Mouse (Mus musculus) G1E-ER4 (cell line): Measurements from ENCODE around the gene Vwa5a. TPM values are rescaled to one million over a fixed set of nuclear protein-coding genes. Genes with fewer than 3 reads are reported as not detected.

Source experiments
- GATA1 ChIP-seq: IDR thresholded peaks from one replicate; pipeline ENCODE4 v1.8.0; 2012; ENCODE audit warnings: low read length, inconsistent platforms
- polyA plus RNA-seq: library from polyadenylated mRNA; stranded (reverse); fragments of >175 nt; gene quantifications from 2 replicates; pipeline ENCODE4 v1.2.3, GENCODE M21; 2012

Gene Vwa5a
- 0.40 and 0.56 TPM in 2 replicates for polyA plus RNA-seq

DNA sequence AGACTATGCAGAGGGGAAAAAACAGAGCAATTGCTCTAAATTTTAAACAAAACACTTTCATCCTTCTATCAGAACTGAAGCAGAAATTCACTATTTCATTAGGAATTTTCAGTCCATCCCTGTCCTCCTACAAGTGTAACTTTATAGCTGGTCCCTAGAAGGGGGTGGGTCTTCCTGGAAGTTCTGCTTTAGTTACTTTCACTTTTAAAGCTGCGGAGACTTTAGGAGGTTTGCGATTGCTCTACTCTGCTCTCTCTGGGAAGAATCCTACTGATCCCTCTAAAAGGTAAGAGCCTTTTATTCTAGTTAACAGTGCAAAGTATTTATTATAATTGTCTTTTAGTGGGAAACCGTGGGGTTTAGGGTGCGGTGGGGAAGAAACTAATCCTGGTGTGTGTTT, at the start of gene Vwa5a:
Vwa5a (plus strand) TSS at position 167 of the 400 bp plus-strand sequence.
- TF ChIP-seq GATA1 = no peak

GRCm38 (mm10) chr9:38672887-38673286, 45.2 kb upstream of the Vwa5a start:
- TF ChIP-seq GATA1 = peak; percentile 51

GRCm38 (mm10) chr9:38674501-38674900, 43.6 kb upstream of the Vwa5a start, which contains the start of gene Olfr918:
Olfr918 (minus strand) TSS chr9:38674601.
- TF ChIP-seq GATA1 = no peak

DNA sequence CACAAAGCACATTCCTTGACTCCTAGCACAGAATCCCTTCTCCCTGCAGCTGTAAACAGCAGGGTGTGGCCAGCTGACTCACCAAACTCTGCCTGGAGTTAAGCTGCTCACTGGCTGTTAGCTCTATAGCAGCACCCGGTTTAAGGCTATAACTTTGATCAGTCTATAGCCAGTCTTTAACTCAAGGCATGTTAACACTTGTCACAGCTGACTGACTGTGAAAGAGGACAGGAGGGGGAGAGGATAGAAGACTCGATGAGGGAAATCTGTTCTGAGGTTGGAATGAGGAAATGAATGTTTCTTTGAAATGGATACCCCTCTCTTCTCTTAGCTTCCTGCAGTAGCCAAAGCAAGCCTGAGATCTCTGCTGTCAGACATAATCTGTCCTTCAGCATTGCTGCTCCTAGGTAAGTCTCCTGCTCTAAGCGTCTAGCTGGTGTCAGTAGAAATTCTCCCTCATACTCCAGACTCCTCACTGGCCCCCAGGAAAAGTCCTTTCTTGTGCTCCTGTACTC, 916 bp downstream of the Vwa5a start:
- TF ChIP-seq GATA1 = no peak

DNA sequence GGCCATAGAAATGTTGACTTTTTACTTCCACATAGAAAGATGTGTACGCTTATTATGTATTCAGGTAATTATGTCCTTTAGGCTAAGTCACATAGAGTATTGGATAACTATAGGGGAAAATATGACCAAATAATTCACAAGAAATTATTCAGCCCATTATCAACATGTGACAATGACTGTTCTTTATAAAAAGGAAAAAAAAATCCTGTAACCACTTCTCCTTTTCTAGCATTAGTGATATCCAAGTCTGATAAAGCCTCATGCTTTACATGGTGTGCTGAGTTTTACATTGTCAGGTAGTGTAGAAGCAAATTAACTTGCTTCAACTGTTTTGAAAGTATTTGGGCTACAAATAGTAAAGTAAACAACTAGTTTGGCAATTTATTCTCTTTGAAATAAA, 6.0 kb downstream of the Vwa5a start:
- no peak for TF ChIP-seq GATA1

- TF ChIP-seq GATA1 = no peak
Observed at GRCm38 (mm10) chr9:38728218-38728617, 10.2 kb downstream of the Vwa5a start.

DNA sequence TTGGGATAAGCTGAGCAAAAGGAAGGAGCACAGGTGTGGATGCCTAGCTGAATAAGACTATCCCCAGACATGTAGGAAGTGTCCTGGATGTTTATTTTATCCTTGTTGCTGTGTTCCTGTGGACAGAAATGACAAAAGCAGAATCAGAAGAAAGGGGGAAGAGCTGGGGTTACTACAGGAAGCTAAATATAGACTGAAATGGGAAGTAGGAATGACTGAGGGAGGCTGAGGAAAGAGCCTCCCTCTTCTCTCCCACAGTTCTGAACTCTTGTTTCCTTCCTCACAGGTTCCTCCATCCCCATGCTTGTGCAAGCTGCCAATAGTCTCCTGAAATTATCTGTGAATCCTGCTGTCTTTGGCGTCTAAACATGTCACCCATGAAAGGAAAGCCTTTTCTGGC, 23.3 kb downstream of the Vwa5a start:
- TF ChIP-seq GATA1 = no peak

DNA sequence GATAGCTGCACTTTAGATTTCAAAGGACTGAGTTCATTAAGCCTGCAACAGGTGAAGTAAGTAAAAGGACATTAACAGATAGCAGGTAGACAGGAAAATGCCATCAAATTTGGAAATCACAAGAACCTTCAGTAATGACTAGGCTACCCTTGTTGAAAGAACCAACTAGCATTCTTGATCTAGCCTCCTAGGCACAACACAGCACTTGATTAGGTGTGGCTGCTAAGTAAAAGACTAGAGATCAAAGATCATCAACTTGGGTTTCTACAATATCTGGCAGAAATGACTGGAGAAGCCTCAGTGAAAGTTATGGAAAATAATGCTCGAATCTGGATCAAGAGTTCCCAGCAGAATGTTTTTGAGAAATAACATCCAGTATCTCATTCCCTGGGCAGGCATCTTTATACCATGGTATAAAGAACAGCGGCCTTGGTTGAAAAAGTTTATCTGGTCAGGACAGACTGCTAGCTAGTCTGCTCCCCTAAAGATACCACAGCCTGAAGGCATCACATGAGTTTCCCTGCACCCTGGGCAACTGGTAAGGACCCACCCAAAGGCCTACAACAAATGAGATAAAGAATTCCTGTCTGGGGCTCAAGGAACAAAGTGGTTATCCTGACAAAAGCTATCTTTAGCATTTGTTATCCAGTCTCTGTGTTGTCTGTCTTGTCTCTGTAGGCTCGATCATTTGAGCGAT, 26.7 kb downstream of the Vwa5a start:
- peak; percentile 15 for TF ChIP-seq GATA1

DNA sequence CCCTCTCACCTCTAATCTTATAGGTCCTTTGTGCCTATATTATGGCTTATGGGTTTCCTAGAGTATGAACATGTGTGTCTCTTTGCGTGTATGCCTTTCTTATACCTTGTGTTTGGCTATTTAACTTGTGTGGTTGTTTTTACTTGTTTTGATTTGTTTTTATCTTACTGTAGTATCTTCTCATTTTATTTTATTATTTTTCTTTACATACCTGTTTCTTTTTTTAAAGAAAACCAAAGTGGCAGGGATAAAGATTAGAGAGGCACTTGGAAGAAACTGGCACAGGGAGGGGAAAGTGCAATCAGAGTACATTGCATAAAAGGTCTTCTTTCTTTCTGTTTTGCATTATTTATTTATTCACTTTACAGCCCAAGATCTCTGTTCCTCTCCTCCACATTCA, 33.9 kb downstream of the Vwa5a start, which contains the start of gene Olfr920:
Olfr920 (plus strand) TSS at position 301 of the 400 bp plus-strand sequence.
- no peak for TF ChIP-seq GATA1

GRCm38 (mm10) chr9:38772768-38773167, 54.7 kb downstream of the Vwa5a start, which contains the start of gene Olfr921:
Olfr921 (plus strand) TSS chr9:38773068.
- TF ChIP-seq GATA1 = no peak

DNA sequence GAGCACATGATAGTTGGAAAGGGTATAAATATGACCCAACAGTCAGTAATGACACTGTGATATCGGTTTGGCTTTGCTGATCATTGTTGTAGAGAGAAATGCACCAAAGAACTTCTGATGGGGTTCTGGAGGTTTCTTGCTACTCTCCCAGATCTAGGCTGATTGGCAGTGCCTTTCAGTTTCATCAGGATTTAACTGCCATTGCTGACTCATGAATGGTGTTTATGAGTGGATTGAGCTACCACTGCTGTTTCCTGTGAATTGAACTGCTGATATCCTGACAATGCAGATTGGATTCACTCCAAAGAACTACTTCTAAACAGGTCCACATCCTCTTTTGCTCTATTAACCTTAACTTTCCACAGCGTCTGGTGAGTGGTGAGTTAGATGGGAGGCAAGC, 74.6 kb downstream of the Vwa5a start:
- TF ChIP-seq GATA1 = no peak

Other genes with a start within 250 kb of the Vwa5a start
- gene Olfr905, start 247.2 kb upstream of the Vwa5a start, polyA plus RNA-seq = not detected in 2 replicates
- gene Olfr906, start 231.2 kb upstream of the Vwa5a start, polyA plus RNA-seq = not detected in 2 replicates
- 0.06 TPM in 1 of 2 replicates, not detected in the other for gene Olfr907, start 222.5 kb upstream of the Vwa5a start, polyA plus RNA-seq
- gene Olfr911-ps1, start 196.7 kb upstream of the Vwa5a start, polyA plus RNA-seq = not detected in 2 replicates
- gene Olfr910, start 180.4 kb upstream of the Vwa5a start, polyA plus RNA-seq = not detected in 2 replicates
- not detected in 2 replicates for gene Olfr912, start 138.1 kb upstream of the Vwa5a start, polyA plus RNA-seq
- gene Olfr913, start 125.5 kb upstream of the Vwa5a start, polyA plus RNA-seq = not detected in 2 replicates
- not detected in 2 replicates for gene Olfr914, start 113.2 kb upstream of the Vwa5a start, polyA plus RNA-seq
- gene Olfr916, start 58.4 kb upstream of the Vwa5a start, polyA plus RNA-seq = not detected in 2 replicates
- not detected in 2 replicates for gene Olfr917, start 52.4 kb upstream of the Vwa5a start, polyA plus RNA-seq
- not detected in 2 replicates for gene Olfr918, start 43.7 kb upstream of the Vwa5a start, polyA plus RNA-seq
- not detected in 2 replicates for gene Olfr919, start 14.6 kb upstream of the Vwa5a start, polyA plus RNA-seq
- not detected in 2 replicates for gene Olfr920, start 34.0 kb downstream of the Vwa5a start, polyA plus RNA-seq
- gene Olfr921, start 54.8 kb downstream of the Vwa5a start, polyA plus RNA-seq = not detected in 2 replicates
- gene Olfr922, start 96.3 kb downstream of the Vwa5a start, polyA plus RNA-seq = not detected in 2 replicates
- gene Olfr923, start 108.3 kb downstream of the Vwa5a start, polyA plus RNA-seq = not detected in 2 replicates
- gene Olfr924, start 126.2 kb downstream of the Vwa5a start, polyA plus RNA-seq = not detected in 2 replicates
- not detected in 2 replicates for gene Olfr26, start 136.8 kb downstream of the Vwa5a start, polyA plus RNA-seq
- not detected in 2 replicates for gene Olfr926, start 158.9 kb downstream of the Vwa5a start, polyA plus RNA-seq
- not detected in 2 replicates for gene Olfr930, start 211.5 kb downstream of the Vwa5a start, polyA plus RNA-seq